Mouse (Mus musculus) thymus, postnatal 25 days (tissue): Measurements from ENCODE around the gene Cmas.

Experiments used
- DNase-seq: peaks from one replicate; pipeline ENCODE4 v3.0.0; 2022

Cmas gene

GRCm38 (mm10) chr6:142752331-142753246, 3.9 kb upstream of the Cmas start:
- peak; percentile 50 for DNase-seq

GRCm38 (mm10) chr6:142757334-142757965, 964 bp downstream of the Cmas start:
- no peak for DNase-seq

- DNase-seq = no peak
Observed at GRCm38 (mm10) chr6:142757976-142758375, 1.5 kb downstream of the Cmas start.

- no peak for DNase-seq
Observed at GRCm38 (mm10) chr6:142758562-142758961, 2.1 kb downstream of the Cmas start.

- DNase-seq = no peak
Observed at GRCm38 (mm10) chr6:142759633-142760032, 3.1 kb downstream of the Cmas start.

GRCm38 (mm10) chr6:142764933-142765332, 8.4 kb downstream of the Cmas start:
- DNase-seq = no peak

- DNase-seq = no peak
Observed at GRCm38 (mm10) chr6:142767305-142767704, 10.8 kb downstream of the Cmas start.

- no peak for DNase-seq
Observed at GRCm38 (mm10) chr6:142769896-142770295, 13.4 kb downstream of the Cmas start.

GRCm38 (mm10) chr6:142771643-142772042, 15.2 kb downstream of the Cmas start:
- no peak for DNase-seq

GRCm38 (mm10) chr6:142773566-142773965, 17.1 kb downstream of the Cmas start:
- no peak for DNase-seq

- no peak for DNase-seq
Observed at GRCm38 (mm10) chr6:142776935-142777334, 20.4 kb downstream of the Cmas start.

- DNase-seq = peak; percentile 67
Observed at GRCm38 (mm10) chr6:142779045-142779811, 22.7 kb downstream of the Cmas start.

GRCm38 (mm10) chr6:142779812-142780573, 23.5 kb downstream of the Cmas start:
- DNase-seq = peak; percentile 47

- no peak for DNase-seq
Observed at GRCm38 (mm10) chr6:142780574-142781033, 24.1 kb downstream of the Cmas start.

GRCm38 (mm10) chr6:142781286-142781685, 24.8 kb downstream of the Cmas start:
- DNase-seq = no peak

- peak; percentile 77 for DNase-seq
Observed at GRCm38 (mm10) chr6:142785343-142785742, 28.9 kb downstream of the Cmas start.

GRCm38 (mm10) chr6:142786106-142786505, 29.6 kb downstream of the Cmas start:
- no peak for DNase-seq

GRCm38 (mm10) chr6:142788042-142788987, 31.8 kb downstream of the Cmas start:
- DNase-seq = no peak

GRCm38 (mm10) chr6:142789736-142790135, 33.2 kb downstream of the Cmas start:
- DNase-seq = no peak

GRCm38 (mm10) chr6:142792241-142792968, 35.9 kb downstream of the Cmas start:
- DNase-seq = peak; percentile 25

- no peak for DNase-seq
Observed at GRCm38 (mm10) chr6:142793468-142793867, 37.0 kb downstream of the Cmas start.
